Mouse (Mus musculus) intestine, embryonic 14.5 days (tissue): ENCODE data around the gene Jdp2. TPM values are rescaled to one million over a fixed set of nuclear protein-coding genes. Genes with fewer than 3 reads are reported as not detected.

Experiments used
- ATAC-seq: fragments of 200-750 bp; cut with Nextera tagmentation; replicated peaks from 2 replicates; pipeline ENCODE4 v1.8.0; 2017; ENCODE audit warnings: low read depth, moderate number of reproducible peaks, moderate TSS enrichment, moderate library complexity; ENCODE audit not compliant: low FRiP score, low TSS enrichment
- DNase-seq: peaks from one replicate; pipeline ENCODE4 v3.0.0-alpha.2; 2018; ENCODE audit warnings: low spot score
- H3K27ac ChIP-seq: fragments of 300-500 bp; sonication (generic); 2 replicates; pipeline ENCODE4 v1.5.1; 2014; ENCODE audit warnings: low read depth, mild to moderate bottlenecking, control low read depth
- H3K27me3 ChIP-seq: fragments of 300-500 bp; sonication (generic); replicated peaks from 2 replicates; pipeline ENCODE4 v1.6.1; 2014; ENCODE audit warnings: low read length, control low read depth; ENCODE audit not compliant: control insufficient read depth, insufficient read depth
- H3K36me3 ChIP-seq: fragments of 300-500 bp; sonication (generic); 2 replicates; pipeline ENCODE4 v1.6.1; 2014; ENCODE audit warnings: low read length, control low read depth; ENCODE audit not compliant: control insufficient read depth, insufficient read depth
- H3K4me1 ChIP-seq: fragments of 300-500 bp; sonication (generic); replicated peaks from 2 replicates; pipeline ENCODE4 v1.6.1; 2014; ENCODE audit warnings: low read length, control low read depth, mixed read lengths; ENCODE audit not compliant: control insufficient read depth, insufficient read depth
- H3K4me2 ChIP-seq: fragments of 300-500 bp; sonication (generic); 2 replicates; pipeline ENCODE4 v1.6.1; 2014; ENCODE audit warnings: low read length
- H3K4me3 ChIP-seq: fragments of 300-500 bp; sonication (generic); 2 replicates; pipeline ENCODE4 v1.5.1; 2014; ENCODE audit warnings: low read depth, low read length, control low read depth, mixed read lengths
- H3K9ac ChIP-seq: fragments of 300-500 bp; sonication (generic); 2 replicates; pipeline ENCODE4 v1.6.1; 2014; ENCODE audit warnings: mild to moderate bottlenecking, low read length
- H3K9me3 ChIP-seq: fragments of 300-500 bp; sonication (generic); 2 replicates; pipeline ENCODE4 v1.6.1; 2016; ENCODE audit warnings: low read length, control low read depth; ENCODE audit not compliant: control insufficient read depth
- WGBS: fragments of 180-500 bp; shearing (Covaris S2); extraction: QIAGEN DNeasy Blood & Tissue Kit; methylation state at CpG from one replicate; pipeline ENCODE4 v1.1.7; 2014; 5-methylcytosine and 5-hydroxymethylcytosine counted together
- polyA plus RNA-seq: library from polyadenylated mRNA; unstranded; fragments of >200 nt; fragmentation: Nextera tagmentation; extraction: Ambion mirVana; gene quantifications from 2 replicates; pipeline ENCODE4 v1.2.1, GENCODE M21; 2014

Gene Jdp2
- polyA plus RNA-seq, 1 experiment from 2014 or later: 1.0 TPM

DNA sequence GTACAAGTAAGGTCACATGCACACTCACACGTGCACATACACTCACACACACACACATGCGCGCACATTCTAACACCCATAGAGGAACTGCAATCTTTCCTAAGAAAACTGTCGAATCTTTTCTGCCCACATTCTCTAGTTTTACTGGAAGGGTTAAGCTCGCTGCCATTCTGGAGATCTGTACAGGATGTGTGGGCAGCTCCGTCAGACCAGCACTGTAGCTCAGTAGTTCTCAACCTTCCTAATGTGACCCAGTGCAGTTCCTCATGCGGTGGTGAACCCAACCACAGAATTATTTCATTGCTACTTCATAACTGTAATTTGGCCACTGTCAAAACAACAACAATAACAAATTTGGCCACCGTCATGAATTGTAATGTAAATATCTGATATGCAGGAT is 75.1 kb downstream of the Jdp2 start:
- H3K9ac ChIP-seq: no peak overlapping the region
- 87% methylated on average over 8 of the region's 8 CpGs for WGBS
- H3K27ac ChIP-seq: no peak overlapping the region
- no peak for DNase-seq
- H3K9me3 ChIP-seq: 0 out of 2 replicates have a peak, but pooled peaks cover 2% of the 10 kb centered on the region
- no peaks in the 10 kb centered on the region; the same call in 1 of the 2 replicates for H3K4me1 ChIP-seq
- H3K27me3 ChIP-seq: no peaks in the 10 kb centered on the region
- ATAC-seq: no peak
- H3K4me2 ChIP-seq: no peak overlapping the region
- no peak overlapping the region for H3K4me3 ChIP-seq
- H3K36me3 ChIP-seq: no peaks in the 10 kb centered on the region

GRCm38 (mm10) chr12:85679117-85679516 is 80.3 kb downstream of the Jdp2 start:
- DNase-seq: no peak
- WGBS: 69% methylated on average over 5 of the region's 5 CpGs
- ATAC-seq: no peak

DNA sequence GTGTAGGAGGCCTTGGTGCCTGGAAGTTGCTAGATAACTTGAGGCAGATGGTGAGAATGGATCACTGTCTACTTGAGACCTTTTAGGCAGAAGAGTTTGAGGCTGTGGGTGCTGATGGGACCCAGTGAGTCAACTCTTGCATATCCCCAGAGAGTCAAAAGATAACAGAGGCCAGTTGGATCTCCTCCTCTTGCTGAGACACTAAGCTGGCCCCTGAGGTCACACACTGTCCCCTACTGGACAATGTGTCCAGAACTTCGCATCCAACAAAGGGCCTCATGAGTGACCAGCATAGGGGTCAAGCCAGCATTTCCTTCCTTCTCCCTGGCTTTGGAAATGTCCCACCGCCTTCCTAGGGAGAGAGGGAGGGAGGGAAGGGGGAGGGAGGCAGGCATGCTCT is 81.0 kb downstream of the Jdp2 start:
- DNase-seq (no peak), ATAC-seq (no peak)
- Histone ChIP-seq H3K27me3 (no peaks in the 10 kb centered on the region), H3K4me1 (no peaks in the 10 kb centered on the region), H3K4me2 (no peak overlapping the region), H3K4me3 (no peak overlapping the region), H3K9me3 (no peaks in the 10 kb centered on the region), H3K36me3 (no peaks in the 10 kb centered on the region), H3K27ac (no peak overlapping the region), H3K9ac (no peak overlapping the region)
- WGBS: 75% methylated on average over 2 of the region's 2 CpGs

More at GRCm38 (mm10) chr12:85679117-85679516, 80.3 kb downstream of the Jdp2 start:
- H3K4me2 ChIP-seq: no peak overlapping the region
- no peaks in the 10 kb centered on the region for H3K36me3 ChIP-seq
- no peaks in the 10 kb centered on the region for H3K27me3 ChIP-seq
- no peak overlapping the region for H3K4me3 ChIP-seq
- no peaks in the 10 kb centered on the region for H3K4me1 ChIP-seq
- H3K9ac ChIP-seq: no peak overlapping the region
- no peaks in the 10 kb centered on the region for H3K9me3 ChIP-seq
- no peak overlapping the region for H3K27ac ChIP-seq

GRCm38 (mm10) chr12:85682328-85682727 is 83.5 kb downstream of the Jdp2 start:
- ATAC-seq: no peak
- 49% methylated on average over 2 of the region's 2 CpGs for WGBS
- H3K9me3 ChIP-seq: no peaks in the 10 kb centered on the region

GRCm38 (mm10) chr12:85684411-85685275 is 85.8 kb downstream of the Jdp2 start:
- ATAC-seq (no peak), DNase-seq (no peak)
- WGBS: 79% methylated on average over 16 of the region's 16 CpGs
- no peak overlapping the region for H3K4me2 ChIP-seq
- H3K36me3 ChIP-seq: no peaks in the 10 kb centered on the region
- no peak overlapping the region for H3K27ac ChIP-seq
- H3K9me3 ChIP-seq: no peaks in the 10 kb centered on the region
- H3K4me1 ChIP-seq: no peaks in the 10 kb centered on the region
- H3K4me3 ChIP-seq: no peak overlapping the region
- no peaks in the 10 kb centered on the region for H3K27me3 ChIP-seq
- H3K9ac ChIP-seq: no peak overlapping the region

More at GRCm38 (mm10) chr12:85682328-85682727, 83.5 kb downstream of the Jdp2 start:
- Histone ChIP-seq H3K27ac (no peak overlapping the region), H3K4me1 (no peaks in the 10 kb centered on the region), H3K4me3 (no peak overlapping the region), H3K36me3 (no peaks in the 10 kb centered on the region), H3K4me2 (no peak overlapping the region), H3K9ac (no peak overlapping the region), H3K27me3 (no peaks in the 10 kb centered on the region)
- DNase-seq: no peak

DNA sequence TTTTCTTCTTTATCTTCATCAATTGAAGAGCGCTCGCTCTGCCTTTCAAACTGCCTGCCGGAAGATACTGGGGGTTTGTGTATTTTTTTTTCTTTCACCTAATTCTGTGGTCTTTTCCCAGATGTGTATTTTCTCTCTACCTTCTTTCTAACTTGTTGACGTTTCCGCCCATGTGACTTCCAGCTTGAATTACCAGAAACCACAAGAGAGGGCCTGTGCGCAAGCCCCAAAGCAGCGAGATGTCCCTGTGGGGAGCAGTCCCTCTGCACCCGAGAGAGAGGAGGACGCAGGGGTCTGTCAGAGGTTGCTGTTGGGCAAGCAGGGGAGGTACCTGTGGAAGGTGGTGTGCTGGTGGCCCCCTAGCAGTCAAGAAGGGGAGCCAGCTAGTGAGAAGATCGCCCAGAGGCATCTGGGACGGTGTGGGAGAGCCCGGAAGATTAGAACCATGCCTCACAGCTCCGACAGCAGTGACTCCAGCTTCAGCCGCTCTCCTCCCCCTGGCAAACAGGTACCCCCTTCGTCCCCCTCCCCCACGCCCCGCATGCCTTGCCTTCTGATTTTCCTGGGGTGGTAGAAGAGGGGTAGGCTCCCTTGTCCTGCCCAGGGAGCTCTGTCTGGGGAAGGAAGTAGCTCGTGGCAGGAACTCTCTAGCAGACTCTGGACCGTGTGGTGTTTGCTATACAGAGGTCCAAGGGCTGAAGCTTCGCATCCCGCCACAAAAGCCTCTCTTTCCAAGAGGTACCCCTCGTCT is 87.8 kb downstream of the Jdp2 start, which contains the start of gene Batf:
Batf (plus strand) TSS at position 204 of the 751 bp plus-strand sequence.
- ATAC-seq (no peak), DNase-seq (peak; percentile 52)
- Histone ChIP-seq H3K9ac (no peak within 1 kb of the TSS), H3K4me1 (no peaks in the 10 kb centered on the region), H3K36me3 (no peaks in the 10 kb centered on the region), H3K4me3 (no peak within 1 kb of the TSS), H3K27ac (no peak within 1 kb of the TSS), H3K27me3 (no peaks in the 10 kb centered on the region), H3K9me3 (no peaks in the 10 kb centered on the region), H3K4me2 (peak within 1 kb of the TSS; percentile 18)
- WGBS: 34% methylated on average over 22 of the region's 22 CpGs

- H3K9ac ChIP-seq: no peak overlapping the region
- H3K9me3 ChIP-seq: no peaks in the 10 kb centered on the region
- H3K27ac ChIP-seq: no peak overlapping the region
- ATAC-seq (no peak), DNase-seq (no peak)
- no peaks in the 10 kb centered on the region for H3K27me3 ChIP-seq
- H3K4me1 ChIP-seq: no peaks in the 10 kb centered on the region
- H3K4me3 ChIP-seq: no peak overlapping the region
- 72% methylated on average over 7 of the region's 7 CpGs for WGBS
- peak overlapping the region; percentile 18; the same call in 1 of the 2 replicates for H3K4me2 ChIP-seq
- no peaks in the 10 kb centered on the region for H3K36me3 ChIP-seq
These were observed 88.3 kb downstream of the Jdp2 start for GRCm38 (mm10) chr12:85687217-85687533.

DNA sequence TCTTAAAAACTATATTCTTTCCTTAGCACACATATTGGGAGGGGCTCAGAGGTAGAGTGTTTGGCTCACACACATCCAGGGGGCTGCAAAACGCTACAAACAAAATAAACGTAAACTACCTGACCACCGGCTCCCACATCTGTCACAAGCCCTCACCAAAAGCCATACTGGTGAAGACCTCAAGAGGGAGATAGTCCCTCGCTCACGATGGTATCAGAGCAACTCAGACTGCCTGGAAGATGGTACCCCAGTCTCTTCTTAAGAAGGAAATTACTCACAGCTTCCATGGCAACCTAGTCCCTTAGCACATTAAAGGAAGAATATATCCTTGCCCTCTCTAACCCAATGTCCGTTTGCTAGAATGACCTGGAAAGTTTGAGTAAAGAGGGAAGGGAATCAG is 89.0 kb downstream of the Jdp2 start:
- Histone ChIP-seq H3K4me2 (no peak overlapping the region), H3K4me1 (no peaks in the 10 kb centered on the region), H3K27ac (no peak overlapping the region), H3K4me3 (no peak overlapping the region), H3K9me3 (no peaks in the 10 kb centered on the region), H3K36me3 (no peaks in the 10 kb centered on the region), H3K27me3 (no peaks in the 10 kb centered on the region), H3K9ac (no peak overlapping the region)
- no peak for DNase-seq
- WGBS: 61% methylated on average over 6 of the region's 6 CpGs
- no peak for ATAC-seq
